Mouse (Mus musculus): Measurements from ENCODE around the gene Psenen.

The Psenen gene

GRCm38 (mm10) chr7:30563117-30563905, at the start of gene Psenen, which contains the start of the genes U2af1l4 and Gm49396:
Gene Psenen, minus strand, starts transcription at chr7:30563627.
Gene U2af1l4, plus strand, starts transcription at chr7:30563301.
Gene Gm49396, plus strand, starts transcription at chr7:30563344.
- peak; percentile 91 for DNase-seq (ENCODE audit: extremely low read depth, low read depth)

DNA sequence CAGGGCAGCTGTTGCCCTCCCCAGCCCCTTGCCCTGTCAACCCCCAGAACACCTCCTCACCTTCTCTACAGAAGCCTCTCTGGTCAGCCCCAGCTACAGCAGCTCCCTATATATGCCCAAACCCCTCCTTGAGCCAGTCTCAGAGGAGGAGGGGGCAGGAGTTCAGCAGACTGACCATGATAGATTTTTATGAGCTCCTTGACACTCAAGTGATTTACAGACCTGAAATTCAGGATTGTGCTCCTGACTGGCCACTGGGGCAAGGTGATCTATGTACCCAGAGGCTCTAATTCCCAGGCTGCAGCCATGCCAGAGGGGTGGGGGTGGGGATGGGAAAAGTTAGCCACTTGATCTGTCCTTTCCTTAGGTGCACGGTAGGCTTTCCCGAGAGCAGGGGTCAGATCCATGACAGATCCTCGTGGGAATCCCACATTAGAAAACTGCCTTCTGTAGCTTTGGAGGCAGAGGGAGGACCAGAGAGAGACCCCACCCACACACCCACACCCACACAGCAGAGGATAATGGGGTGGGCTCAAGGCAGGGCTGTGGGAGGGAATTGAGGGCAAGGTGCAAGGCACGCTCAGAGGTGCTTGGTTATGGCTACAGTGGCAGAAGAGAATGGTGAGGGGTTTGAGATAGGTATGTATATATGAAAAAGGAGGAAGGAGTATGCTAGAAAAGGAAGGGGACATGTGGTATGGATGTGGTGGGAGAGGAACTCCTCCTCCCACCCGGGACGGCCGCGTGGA, 49.4 kb upstream of the Psenen start, which contains the start of gene Upk1a:
Gene Upk1a (minus strand): TSS at position 194 of the 749 bp plus-strand sequence.
- DNase-seq (ENCODE audit: extremely low read depth, low read depth), result no peak

GRCm38 (mm10) chr7:30610043-30610442, 46.6 kb upstream of the Psenen start:
- no peak for DNase-seq (ENCODE audit: extremely low read depth, low read depth)

GRCm38 (mm10) chr7:30608476-30608875, 45.0 kb upstream of the Psenen start:
- no peak for DNase-seq (ENCODE audit: extremely low read depth, low read depth)

DNA sequence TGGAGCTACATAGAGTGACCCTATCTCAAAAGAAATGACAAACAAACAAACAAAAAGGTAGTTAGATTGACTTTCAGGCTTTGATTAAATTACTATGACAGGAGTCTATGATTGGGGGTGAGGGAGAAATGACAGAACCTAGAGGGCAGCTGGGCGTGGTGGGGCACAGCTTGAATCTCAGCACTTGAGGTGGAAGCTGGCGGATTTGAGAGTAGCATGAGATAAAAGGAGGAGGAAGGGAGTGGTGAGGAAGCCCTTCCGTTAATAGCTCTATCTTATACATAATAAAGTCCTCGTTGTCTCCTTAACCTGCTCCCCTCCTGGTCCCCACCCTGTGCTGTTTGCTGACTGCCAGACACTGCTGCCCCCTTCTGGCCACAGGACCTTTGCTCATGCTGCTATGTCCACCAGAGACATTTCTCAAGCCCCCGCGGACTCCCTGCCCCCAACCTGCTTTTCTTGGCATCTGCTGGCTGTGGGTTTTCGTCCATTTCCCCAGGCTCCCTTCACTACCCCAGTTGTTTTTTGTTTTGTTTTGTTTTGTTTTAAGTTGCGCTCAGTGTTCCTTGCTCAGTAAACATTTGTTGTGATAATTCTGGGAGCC, 44.4 kb upstream of the Psenen start:
- DNase-seq (ENCODE audit: extremely low read depth, low read depth), result peak; percentile 35

- no peak for DNase-seq (ENCODE audit: extremely low read depth, low read depth)
Observed at GRCm38 (mm10) chr7:30604944-30605343, 41.5 kb upstream of the Psenen start.

GRCm38 (mm10) chr7:30604424-30604823, 41.0 kb upstream of the Psenen start:
- no peak for DNase-seq (ENCODE audit: extremely low read depth, low read depth)

- no peak for DNase-seq (ENCODE audit: extremely low read depth, low read depth)
Observed at GRCm38 (mm10) chr7:30602583-30602982, 39.2 kb upstream of the Psenen start.

- no peak for DNase-seq (ENCODE audit: extremely low read depth, low read depth)
Observed at GRCm38 (mm10) chr7:30600651-30601050, 37.2 kb upstream of the Psenen start.

DNA sequence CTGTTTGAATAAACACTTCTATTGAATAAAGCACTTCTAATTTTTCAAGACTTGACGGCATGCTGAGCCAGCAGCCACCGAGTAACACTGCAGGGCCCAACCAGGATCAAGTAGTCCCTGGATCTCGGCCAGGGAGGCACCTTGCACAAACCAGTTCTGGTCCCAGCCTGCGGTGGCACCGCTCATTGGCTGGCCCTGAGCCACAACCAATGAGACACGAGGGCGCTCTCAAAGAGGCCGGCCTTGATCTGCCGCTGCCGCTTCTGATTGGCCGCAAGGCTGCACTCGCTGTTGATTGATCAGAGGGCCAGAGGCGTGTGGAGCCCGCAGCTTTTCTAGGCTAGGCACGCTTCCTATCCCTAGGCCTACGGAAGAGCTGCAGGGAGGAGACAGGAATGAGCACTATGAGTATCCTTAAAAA, 36.5 kb upstream of the Psenen start:
- peak; percentile 96 for DNase-seq (ENCODE audit: extremely low read depth, low read depth)

DNA sequence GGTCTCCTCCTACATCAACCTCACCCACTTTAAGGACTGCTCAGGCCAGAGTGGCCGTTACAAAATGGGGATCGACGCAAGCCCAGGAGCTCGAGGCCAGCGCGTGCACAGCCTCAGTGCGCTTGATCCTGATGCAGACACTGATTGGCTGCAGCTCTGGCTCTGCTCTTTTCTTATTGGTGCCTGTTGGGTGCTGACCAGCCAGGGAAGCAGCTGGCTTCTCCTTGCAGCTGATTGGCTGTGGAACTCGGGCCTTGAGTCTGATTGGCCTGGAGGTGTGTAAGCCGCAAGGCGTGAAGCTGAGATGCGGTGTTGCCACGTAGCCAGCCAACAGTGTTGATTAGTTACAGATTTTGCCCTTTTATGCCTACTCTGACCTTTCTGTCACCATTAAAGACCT, 35.4 kb upstream of the Psenen start, which contains the start of gene Zbtb32:
Gene Zbtb32 (minus strand): TSS at position 124 of the 400 bp plus-strand sequence.
- DNase-seq (ENCODE audit: extremely low read depth, low read depth), result no peak

DNA sequence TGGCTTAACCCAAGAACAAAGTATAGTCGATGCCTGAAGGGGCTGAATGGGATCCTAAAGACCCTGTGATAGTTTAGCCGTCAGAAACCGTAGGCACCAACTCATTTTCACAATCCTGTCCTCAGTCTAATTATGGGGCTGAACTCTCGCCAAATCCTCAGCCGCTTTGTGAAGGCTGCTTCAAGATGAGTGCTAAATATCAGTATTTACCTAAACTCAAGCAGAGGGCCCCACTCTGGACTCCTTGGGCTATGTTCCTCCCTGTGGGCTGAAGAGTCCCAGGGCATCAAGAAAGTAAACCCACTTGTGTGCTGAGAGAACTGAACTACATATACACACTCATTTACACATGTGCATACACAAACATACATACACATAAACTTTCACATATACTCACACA, 33.4 kb upstream of the Psenen start:
- DNase-seq (ENCODE audit: extremely low read depth, low read depth), result no peak

DNA sequence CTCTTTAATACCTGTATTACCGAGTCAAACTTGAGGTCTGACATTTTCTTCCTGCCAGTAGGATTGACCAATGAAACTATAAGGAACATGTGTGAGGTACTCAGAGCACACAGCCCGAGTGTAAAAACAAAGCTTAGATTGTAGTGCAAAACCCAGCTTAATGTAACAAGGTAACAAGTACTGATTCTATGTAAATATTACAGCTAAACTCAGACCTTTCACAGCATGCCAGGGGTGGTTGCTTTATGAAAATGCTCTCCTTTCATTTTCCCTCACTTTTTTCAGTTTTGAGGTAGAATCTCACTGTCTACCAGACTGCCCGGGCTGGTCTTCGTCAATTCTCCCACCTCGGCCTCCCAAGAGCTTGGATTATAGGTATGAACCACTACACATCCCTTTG, 32.7 kb upstream of the Psenen start:
- DNase-seq (ENCODE audit: extremely low read depth, low read depth), result no peak

- peak; percentile 36 for DNase-seq (ENCODE audit: extremely low read depth, low read depth)
Observed at GRCm38 (mm10) chr7:30594510-30595024, 31.1 kb upstream of the Psenen start.

DNA sequence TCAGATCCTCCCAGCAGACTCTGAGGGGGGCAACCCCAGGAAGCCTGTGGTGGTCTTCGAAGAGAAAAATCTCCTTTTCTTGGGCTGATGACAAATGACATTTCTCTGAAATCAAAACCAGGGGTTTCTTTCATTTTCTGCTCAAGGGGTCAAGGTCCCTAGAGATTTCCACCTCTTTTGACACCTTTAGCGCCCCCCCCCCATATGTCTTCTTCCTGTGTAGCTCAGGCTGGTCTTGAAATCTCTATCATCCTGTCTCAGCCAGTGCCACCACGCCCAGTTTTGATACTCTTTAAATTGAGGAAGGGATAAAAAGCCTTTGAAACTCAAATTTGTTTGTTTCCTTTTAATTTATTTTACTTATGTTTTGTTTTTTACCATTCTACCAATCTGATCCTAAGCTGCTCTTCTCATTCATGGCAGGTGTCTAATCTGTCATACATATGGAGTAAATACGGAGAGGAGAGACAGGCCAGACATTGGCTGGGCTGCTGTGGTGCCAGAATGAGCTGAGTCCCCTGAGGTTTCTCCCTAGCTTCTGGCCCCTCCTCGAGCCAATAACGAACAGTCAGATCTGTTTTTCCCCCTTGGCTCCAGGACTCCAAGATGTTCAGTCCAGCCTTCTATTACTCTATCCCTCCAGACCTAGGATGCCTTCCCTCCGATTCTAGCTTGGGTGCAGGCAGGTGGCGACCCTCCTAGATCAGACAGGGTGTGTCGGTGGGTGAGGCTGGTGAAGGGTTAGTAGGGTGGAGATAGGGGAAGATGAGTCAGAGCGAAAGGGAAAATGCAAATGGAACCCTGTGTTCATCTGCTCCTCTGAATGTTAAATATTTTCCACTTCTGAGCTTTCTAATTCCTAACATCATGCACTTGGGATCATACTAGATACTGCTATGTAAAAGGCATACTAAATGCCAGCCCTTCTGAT, 30.4 kb upstream of the Psenen start:
- no peak for DNase-seq (ENCODE audit: extremely low read depth, low read depth)

GRCm38 (mm10) chr7:30592772-30593423, 29.5 kb upstream of the Psenen start:
- peak; percentile 81 for DNase-seq (ENCODE audit: extremely low read depth, low read depth)

- DNase-seq (ENCODE audit: extremely low read depth, low read depth), result no peak
Observed at GRCm38 (mm10) chr7:30591605-30591951, 28.2 kb upstream of the Psenen start.

DNA sequence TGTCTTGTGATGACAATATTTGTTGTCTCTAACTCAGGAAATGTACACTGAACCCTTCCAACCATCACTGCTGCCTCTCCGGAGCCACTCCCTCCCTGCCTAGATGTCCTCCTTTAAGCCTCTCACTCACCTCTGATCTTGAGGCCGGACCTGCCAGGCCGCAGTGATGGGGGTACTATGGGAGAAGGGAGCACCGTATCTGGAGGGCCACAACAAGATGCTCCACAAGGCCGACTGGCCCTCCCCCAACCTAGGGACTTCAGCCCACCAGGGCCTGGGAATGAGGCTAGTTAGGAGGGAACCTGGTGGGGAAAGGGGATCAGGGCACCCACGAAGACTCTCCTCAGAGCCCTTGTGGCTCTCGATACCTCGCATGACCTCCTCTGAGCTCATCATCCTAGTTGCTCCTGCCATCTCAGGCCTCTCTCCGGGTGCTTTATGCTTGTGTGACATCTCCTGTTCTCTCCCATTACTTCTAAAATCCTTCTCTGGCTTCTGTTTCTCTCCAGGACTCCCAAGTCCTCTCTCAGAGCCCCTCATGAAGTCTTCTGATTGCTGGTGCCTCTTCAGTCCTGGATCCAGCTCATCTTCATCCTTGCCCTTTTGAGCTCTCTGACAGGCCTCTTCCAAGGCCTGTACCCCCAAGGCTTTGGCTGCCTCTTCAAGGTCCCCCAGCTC, 27.6 kb upstream of the Psenen start:
- DNase-seq (ENCODE audit: extremely low read depth, low read depth), result no peak

GRCm38 (mm10) chr7:30589435-30590301, 26.2 kb upstream of the Psenen start:
- DNase-seq (ENCODE audit: extremely low read depth, low read depth), result peak; percentile 57

Measured in MEL-GATA-1-ER (cell line).